Mouse (Mus musculus) cerebellum, adult 9-11 months (tissue): Measurements from ENCODE around the gene Gm10662.
"Not testable (repeated sequence)": the region's sequence is repeated elsewhere in the genome, so short reads cannot be mapped to it uniquely, and the experiment has no call there.

Experiments used
- DNase-seq: peaks from one replicate; pipeline ENCODE4 v3.0.0; 2022

The Gm10662 gene

GRCm38 (mm10) chr7:23144380-23144779, at the start of gene Gm10662:
Gm10662 (minus strand) TSS chr7:23144480.
- not testable (repeated sequence) for DNase-seq

GRCm38 (mm10) chr7:23163505-23163904, 19.2 kb upstream of the Gm10662 start:
- not testable (repeated sequence) for DNase-seq
